Mouse (Mus musculus): ENCODE data around the gene Erg.

The Erg gene

DNA sequence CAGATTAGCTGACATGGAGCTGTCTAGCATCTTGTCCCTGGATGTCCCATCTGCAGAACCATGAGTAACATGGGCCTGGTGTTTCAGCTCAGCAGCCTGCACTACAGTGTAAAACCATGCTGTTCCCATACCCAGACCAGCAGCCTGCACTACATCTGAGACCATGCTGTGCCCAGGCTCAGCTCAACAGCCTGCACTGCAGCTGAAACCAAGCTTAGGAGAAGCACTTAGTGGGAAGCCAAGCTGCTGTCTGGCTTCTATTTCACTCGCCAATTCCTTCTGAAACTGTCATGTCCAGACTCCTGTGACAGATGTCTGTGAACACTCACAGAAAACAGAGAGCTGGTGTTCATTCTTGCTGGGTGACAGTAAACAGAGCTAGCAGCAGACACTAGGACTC is 195.6 kb downstream of the Erg start:
- DNase-seq (ENCODE audit: low spot score), result no peak

DNA sequence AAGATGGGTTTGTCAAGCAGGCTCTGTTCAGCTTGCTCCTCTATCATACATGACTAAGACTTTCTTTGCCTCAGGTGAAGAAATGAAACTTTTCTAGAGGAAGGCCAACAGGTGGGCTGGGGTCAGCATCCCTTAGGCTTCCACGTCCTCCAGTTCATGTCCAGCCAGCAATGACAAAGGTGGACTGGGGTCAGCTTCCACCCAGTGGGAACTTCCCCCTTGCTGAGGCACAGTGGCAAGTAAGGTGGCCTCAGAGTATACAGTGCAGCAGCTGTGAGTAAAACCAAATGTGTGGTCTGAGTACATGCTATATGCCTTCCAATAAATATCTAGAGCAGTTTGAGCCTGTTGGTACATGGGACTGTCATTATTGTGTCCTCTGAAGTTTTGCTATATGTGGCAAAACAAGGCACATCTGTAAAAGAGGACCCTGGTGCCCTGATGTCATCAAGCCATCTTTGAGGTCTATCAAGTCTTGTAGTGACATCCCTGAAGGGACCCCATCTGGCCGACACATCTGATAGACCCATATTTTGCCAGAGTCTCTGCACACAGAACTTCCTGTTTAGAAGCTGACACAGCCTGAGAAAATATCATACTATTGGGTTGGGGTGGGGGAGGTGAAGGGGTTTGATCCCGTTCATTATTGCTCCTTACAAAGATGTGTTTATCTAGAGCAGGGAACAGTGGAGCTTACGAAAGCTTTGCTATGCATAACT is 197.4 kb downstream of the Erg start:
- no peak for DNase-seq (ENCODE audit: low spot score)

DNA sequence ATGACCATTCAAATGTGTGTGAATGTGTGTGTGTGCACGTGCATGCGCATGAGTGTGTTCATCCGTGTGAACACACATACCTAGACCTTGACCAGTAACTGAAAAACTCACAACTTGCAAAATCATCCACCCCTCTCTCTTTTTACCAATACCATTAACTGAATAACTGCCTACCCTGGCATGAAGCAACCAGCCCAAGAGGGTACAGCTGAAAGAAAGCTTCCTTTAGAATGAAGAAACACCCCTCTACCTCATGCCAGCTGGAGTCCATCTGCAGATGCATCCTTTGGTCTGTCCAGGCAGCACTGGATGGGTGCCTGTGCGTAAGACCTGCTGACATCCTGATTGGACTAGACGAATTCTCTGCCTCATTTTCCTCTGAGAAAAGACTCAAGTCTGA is 198.1 kb downstream of the Erg start:
- DNase-seq (ENCODE audit: low spot score), result no peak

DNA sequence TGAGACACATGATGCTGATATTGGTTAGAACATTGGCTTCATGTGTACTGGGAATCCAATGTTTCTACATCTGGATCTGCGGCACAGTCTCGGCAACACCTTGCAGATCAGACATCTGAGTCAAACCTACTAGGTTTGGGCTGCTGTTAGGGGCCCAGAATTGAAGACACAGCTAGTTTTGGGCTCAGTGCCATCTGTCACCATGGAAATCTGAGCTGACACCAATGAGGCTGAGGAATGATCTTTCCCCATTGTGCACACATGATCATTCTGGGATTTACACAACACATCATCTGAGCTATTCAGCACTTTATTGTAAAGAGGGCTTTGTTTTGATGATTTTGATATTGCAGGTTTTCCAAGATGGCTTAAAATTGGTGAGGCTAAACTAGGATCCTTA is 199.4 kb downstream of the Erg start:
- DNase-seq (ENCODE audit: low spot score), result no peak

DNA sequence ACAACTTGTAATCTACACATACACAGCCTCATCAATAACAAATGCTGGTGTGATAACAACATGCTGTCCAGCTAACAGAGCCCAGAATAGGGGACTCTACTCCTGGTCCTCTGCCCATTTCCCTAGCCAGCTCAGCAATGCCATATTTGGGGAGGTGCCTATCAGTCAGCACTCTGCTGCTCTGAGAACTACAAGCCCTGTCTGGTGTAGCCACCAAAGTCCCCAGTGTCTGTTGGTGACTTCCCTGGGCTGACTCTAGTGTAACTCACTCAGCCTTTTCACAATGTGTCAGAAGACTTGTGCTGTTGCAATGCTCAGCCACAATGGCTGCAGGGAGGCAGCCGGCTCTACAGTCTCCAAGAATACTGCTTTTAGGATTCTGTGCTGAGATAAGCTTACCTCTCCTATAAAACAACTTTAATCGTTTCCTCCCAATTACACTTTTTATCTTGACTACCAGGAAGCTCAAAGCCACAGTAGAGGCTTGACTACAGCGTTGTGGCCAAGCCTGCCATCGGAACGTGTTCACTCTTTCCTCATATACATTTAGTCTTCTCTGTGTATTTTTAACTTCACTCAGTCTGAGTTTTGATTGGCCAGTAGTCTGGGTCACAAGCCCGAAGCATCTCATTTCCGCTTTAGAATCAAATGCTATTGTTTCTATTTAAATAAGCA is 201.0 kb downstream of the Erg start:
- no peak for DNase-seq (ENCODE audit: low spot score)

DNA sequence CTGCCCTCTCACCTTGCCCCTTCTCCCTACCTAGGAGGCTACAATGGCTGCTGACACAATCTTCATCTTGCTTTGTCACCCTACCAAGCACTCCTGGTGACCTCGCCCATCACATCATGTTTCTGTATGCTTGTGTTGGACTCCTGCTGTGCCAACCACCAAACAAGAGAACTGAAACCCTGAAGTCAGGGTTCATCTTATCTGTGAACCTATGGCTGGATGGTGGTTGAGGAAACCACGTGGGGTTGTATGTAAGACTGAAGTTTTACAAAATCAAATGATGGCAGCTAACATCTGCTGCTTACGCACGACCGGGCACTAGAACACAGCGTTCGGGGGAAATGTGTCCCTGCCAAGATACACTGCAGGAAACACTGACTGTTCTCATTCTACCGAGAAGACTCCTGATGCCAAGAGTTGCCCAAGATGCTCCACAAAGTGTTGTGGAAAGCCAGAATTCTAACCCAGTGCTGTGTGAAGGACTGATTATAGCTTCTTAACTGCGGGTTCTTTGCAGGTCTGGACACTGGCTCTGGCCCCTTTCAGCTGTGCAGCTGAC is 201.7 kb downstream of the Erg start:
- no peak for DNase-seq (ENCODE audit: low spot score)

DNA sequence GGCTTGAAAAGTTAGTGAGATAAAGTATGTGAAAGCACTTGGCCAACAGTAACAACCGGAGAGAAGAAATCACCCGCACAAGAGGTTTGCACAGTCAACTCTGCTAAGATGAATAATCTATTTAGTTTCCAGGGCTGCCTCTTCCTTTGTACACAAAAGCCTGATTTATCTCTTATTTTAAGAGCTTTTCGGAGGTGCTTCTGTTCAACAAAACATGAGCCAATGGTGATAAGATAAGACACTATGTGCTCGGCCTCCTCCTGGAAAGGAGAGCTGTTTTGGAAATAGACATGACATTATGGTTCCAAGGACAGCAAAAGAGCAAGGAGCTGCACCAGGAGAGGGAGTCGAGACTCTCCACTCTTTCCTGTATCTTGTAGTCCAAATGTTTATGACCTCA is 204.1 kb downstream of the Erg start:
- no peak for DNase-seq (ENCODE audit: low spot score)

DNA sequence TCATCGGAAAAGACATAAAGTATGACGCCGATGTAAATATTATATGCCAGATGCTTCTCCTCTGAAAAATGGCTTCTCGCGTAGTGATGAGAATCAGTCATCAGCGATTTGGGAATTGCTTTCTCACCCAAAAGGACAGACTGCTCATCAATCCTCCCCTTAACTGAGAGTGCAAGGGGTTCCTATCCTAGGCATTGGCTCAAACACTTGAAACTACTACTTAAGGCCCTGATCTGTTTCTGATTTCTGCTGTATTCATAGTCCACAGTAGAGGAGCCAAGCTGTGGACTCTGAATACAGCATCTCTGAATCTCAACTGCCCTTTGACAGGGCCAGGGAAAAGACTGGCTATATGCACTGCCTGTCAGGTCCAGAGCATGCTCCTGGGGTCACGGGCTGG is 209.6 kb downstream of the Erg start:
- DNase-seq (ENCODE audit: low spot score), result no peak

DNA sequence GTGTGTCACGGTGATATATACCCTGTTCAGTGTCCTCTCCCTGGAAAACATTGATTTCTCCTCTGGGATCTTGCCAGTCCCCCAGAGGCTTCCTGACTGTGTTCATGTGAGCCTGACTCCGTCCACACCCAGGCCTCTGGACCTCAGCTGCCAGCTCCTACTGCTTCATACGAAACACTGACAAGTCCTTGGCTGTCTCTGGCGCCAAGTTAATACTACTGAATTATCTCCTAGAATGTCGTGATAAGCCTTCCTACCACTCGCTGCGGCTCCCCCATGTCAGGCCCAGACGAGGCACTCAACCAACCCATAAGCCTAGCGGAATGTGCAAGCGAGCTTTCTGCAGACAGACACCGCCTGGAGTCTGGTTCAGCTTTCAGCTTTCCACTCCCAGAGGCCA is 210.0 kb downstream of the Erg start:
- no peak for DNase-seq (ENCODE audit: low spot score)

DNA sequence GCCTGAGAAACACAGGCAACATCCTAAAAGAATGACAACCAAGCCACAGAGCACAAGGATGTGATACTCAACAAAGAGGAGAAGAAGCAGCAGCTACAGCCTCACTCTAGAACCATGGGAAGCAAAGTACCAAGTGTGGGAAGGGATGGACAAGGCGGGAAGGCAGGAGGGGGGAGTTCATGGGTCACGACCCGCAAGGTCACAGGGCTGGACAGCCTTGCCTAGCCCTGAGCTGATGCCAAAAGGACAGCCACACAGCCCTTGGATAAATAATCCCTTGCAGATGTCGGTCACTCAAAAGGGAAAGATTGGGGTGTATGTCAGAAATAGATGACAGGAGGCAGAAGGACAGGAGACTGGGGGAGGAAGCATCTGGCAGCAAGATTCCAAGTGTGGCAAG is 211.7 kb downstream of the Erg start:
- no peak for DNase-seq (ENCODE audit: low spot score)

DNA sequence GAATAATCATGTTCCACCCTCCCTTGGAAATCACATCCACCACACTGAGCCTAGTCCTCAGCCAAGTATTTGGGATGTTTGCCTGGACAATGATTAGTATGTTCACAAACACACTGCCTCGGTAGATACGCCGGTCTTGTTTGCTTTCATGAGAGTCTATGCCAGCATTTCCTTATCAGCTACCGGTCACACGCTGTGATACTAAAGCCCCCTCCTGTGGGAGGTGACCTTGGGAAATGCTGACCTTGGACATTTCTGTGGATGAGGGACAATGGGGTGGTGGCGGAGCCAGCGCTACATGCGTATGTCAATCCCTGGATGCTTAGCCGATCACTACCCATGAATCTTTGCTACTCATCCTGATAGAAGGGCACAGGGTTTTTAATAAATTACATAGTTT is 213.4 kb downstream of the Erg start:
- DNase-seq (ENCODE audit: low spot score), result no peak

DNA sequence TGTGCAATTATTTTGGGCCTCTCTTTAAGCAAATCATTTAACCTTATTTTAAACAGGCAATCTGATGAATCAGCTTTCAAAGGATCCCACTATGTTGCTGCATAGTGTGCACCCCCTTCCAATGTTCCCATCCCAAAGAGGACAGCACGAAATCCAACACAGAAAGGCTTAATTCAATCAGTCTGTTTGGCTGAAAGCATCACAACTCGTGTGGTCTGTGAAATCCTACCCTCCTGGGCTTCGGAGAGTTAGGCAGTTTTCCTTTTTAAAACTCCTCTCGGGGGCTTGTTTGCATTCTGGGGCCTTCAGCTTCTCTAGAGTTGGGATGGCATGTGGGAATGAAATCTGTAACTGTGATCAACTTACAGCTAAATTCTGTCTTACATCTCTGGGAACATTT is 214.7 kb downstream of the Erg start:
- no peak for DNase-seq (ENCODE audit: low spot score)

DNA sequence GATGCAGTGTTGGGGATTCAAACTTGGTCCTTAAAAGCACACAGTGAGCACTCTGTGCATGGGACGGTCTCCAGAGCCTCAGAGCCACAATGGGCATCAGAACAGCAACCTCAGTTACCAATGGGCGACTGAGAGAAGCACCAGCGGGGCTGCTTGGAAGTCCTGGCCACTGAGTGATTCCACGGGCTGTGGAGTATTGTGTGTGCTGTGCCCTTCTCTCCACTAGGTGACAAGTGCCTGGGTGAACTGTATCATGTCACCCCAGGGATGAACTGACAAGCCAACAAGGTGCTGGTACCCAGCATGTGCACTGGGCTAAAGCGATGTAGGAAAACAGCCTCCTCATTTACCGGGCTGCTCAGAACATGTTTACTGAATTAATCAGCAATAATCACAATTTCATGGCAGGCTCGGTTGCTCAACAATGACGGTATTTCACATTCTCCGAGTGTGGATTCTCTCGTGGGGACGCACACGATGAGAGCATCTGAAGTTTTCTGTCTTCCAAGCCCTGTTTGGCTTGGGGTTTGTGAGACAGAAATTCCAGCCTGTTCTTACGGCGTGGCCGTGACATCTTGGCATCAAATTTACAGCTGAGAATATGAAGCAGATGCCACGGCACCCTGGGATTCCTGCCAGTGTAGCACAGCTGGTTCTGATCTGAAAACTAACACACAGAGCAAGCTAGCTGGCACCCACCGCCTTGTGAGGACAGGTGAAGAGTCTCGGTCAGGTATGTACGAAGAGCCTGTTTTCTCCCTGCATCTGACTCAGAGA is 219.2 kb downstream of the Erg start:
- no peak for DNase-seq (ENCODE audit: low spot score)

DNA sequence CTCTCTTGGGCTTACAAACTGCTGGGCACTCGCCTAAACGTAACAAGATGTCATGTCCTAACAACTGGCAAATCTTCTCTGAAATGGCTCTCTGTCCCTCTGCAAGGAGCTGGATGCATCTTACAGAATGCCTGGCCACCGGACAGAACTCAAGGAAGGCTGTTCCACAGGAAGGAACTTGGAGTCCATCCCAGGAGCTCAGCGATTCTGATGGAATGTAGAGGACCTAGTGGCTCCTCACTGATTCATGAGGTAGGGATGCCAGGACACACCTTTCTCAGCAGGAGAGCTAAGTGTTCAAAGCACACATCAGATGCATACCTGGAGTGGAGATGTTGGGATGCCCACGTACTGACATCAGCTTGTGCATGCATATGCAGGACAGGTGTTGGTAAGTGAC is 221.2 kb downstream of the Erg start:
- no peak for DNase-seq (ENCODE audit: low spot score)

DNA sequence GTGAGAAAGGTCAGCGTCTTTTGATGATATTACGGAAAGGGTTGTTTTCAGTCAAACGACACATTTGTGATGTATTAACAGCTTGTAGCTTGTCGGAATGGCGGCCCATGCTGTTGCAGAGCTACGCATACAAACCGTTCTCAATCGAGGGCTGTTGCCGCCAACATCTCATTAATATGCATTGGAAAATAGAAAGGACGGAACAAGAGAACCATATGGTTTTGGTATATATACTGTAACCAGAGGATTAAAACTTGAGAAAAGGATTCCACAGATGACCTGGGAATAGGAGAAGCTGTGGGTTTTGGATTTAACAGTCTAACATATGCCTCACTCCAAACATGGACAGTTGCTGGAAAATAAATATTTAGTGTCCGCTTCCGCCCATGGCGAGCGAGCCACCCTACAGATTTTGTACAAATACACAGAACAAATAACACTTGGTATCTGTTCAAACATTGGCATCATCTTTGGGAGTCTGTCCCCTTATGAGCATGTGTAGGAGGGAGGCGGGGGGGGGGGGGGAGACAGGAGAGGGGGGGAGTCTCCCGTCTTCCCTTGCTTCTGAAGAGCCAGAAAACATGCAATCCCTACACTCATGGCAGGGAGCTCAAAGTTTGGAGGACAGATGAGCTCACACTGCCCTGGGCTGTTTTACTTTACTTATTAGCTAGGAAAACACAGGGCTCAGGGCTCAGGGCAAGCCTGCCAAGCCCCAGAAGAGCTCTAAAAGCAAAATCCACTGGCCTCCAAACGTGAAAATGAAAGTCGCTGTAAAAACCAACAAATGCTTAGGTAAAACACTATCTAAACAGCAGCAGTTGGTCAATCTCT is 222.5 kb downstream of the Erg start:
- DNase-seq (ENCODE audit: low spot score), result no peak

DNA sequence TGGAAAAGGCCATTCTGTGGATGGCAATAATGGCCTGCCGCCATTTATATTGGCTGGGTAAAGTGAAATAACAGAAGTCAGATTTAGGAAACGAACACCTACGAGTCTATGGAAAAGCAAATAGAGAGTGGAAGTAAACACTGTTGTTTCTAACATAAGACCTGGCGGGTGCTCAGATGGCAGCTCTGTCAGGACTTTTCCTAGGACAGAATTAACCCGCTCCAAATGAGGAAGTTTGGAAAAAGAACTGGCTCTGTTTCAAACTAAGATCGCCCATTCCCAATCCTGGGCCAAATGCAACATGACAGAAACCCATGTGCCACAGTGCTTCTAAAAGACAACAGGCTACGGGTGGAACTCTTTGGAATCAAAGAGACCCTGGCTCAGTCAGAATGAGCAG is 224.4 kb downstream of the Erg start:
- DNase-seq (ENCODE audit: low spot score), result no peak

DNA sequence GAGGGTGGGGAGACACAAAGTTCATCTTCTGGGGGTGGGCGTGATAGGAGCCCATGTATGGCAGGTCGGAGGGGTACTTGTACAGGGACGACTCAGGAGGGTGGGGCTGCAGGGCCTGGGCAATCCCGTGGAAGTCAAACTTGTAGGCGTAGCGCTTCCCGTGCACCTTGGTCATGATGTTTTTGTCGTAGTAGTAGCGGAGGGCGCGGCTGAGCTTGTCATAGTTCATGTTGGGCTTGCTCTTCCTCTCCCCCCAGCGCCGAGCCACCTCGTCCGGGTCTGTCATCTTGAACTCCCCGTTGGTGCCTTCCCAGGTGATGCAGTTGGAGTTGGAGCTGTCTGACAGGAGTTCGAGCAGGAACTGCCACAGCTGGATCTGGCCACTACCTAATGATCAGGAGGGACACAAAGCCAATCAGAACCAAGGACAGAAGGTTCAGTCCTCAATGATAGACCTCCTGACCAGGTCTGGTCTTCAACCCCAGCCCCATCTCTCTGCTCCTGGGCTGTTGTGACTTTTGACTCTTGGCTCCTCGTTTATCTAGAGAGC is 225.4 kb downstream of the Erg start:
- DNase-seq (ENCODE audit: low spot score), result no peak

DNA sequence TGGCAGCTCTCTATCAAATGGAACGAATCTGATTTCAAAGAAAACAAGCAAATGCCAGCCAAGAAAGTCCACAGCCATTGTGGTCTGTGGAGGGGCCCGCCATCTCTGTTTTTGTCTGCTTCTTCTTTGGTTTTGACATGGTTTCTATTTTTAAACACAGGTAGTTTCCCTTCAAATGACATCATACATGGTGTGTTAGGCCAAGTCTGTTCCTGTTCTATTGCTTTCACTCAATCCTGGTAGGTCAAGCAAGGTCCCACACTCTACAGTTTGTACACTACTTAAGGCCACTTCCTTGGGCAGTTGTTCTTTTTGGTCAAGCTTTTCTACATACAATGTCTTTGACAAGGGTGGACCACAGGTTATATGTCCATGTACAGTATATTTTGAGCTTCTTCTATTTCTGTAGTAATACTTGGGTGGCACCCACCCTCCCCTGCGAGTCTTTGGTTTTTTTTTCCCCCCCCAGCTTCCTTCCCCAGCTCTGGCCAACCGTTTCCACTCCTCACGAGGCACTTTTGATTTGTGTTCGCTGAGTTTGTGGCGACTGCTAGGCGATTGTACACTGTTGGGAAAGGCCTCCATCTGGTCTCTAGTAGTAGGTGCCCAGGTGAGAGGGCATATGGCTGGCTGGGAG is 226.1 kb downstream of the Erg start:
- no peak for DNase-seq (ENCODE audit: low spot score)

DNA sequence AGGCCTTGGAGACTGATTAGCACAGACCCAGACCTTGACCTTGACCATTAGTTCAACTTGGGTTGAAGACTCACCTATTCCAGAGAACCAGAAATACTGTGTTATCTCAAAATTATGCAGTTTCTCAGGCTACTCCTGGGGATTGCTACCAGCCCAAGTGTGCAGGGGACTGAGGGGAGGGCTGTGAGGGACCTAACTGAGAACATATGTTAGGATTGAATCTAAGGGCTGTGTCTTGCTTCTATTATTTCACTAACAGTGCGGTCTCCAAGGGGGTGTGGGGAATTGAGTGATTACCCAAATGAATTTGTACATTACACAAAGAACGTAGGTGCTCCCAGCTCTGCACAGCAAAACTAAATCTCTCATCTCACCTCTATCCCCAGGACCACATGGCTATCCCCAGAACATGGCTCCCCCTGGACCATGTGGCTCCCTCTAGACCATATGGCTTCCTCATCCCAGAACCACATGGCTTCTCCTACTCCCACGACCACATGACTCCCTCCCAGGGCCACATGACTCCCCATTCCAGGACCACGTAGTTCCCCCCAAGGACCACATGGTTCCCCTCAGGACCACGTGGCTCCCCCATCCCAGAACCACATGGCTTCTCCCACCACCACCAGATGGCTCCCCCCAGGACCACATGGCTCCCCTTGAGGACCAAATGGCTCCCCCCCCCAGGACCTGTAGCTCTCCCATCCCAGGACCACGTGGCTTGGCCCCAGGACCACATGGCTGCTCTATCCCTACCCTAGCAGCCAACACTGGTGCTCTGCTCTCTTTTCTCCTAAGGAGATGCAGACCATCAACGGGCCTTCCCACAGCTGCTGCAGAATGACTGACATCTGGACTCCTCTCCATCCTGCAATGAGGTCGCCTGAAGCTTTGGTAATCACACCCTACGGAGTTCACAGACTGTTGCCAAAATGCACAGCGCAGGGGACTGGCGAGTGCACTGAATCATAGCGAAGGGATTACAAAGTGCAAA is 229.1 kb downstream of the Erg start:
- no peak for DNase-seq (ENCODE audit: low spot score)

DNA sequence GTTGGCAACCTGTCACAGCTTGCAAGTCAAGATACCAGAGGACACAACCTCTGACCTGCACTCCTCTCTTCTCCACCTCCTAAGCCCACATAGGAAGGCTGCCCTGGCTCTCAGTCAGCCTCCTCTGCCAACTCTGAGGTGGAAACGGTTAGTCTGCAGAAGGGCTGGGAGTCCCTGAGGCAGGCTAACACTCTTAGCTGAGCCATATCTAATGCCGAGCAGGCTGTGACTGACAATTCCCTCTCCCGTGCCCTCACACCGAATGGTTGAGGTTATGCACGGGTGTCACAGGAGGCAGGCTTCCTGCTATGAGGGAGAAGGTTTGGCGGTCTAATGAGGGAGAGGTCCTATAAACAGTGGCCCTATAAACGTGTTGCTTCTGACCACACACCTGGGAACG is 232.6 kb downstream of the Erg start:
- DNase-seq (ENCODE audit: low spot score), result no peak

All from left cerebral cortex, adult 11 months (tissue).